Mouse (Mus musculus) gastrocnemius, postnatal 4 days (tissue): ENCODE measurements around the gene Snx5. TPM values are rescaled to one million over a fixed set of nuclear protein-coding genes. Genes with fewer than 3 reads are reported as not detected.

Experiments
- DNase-seq, 2 experiments: peaks; one replicate each; pipeline ENCODE4 v3.0.0; 2021 to 2022; ENCODE audit warnings: low spot score in 2 of 2, mixed read lengths in 2 of 2
- long read RNA-seq, 2 experiments: library from polyadenylated mRNA; stranded (forward); transcript quantifications; one replicate each; pipeline ENCODE4 v2.0.0; 2021
- total RNA-seq, 2 experiments: library from RNA; stranded (reverse); gene quantifications; 2 replicates each; pipeline ENCODE4 v1.2.3; 2021

Gene Snx5
- total RNA-seq, result 10 to 100 TPM; 92.2 to 94.5 TPM
- long read RNA-seq, experiment 1, transcript Snx5-201 (13 exons, 2,419 nt), result major isoform, 72 of 129 reads
- long read RNA-seq, experiment 1, transcript Snx5-202 (14 exons, 2,512 nt), result minor isoform, 41 of 129 reads
- long read RNA-seq, experiment 1, partial matches to known transcripts, result 1 of 129 reads
- long read RNA-seq, experiment 1, other reads (novel, unspliced or antisense), result 15 of 129 reads
- long read RNA-seq, experiment 2, transcript Snx5-201 (13 exons, 2,419 nt), result major isoform, 89 of 163 reads
- long read RNA-seq, experiment 2, transcript Snx5-202 (14 exons, 2,512 nt), result minor isoform, 51 of 163 reads
- long read RNA-seq, experiment 2, partial matches to known transcripts, result 4 of 163 reads
- long read RNA-seq, experiment 2, other reads (novel, unspliced or antisense), result 19 of 163 reads

- peak; percentile 83 to 93 for DNase-seq
These were observed at the start of gene Snx5, which contains the start of gene Mgme1 for GRCm38 (mm10) chr2:144270507-144271420. Snx5 (minus strand) TSS chr2:144270906. Mgme1 (plus strand) TSS chr2:144270663.

- no peak for DNase-seq
These were observed 40.7 kb upstream of the Snx5 start for GRCm38 (mm10) chr2:144311372-144311771.

GRCm38 (mm10) chr2:144310273-144310672 lies 39.6 kb upstream of the Snx5 start:
- DNase-seq, result no peak

- no peak for DNase-seq
These were observed 37.9 kb upstream of the Snx5 start for GRCm38 (mm10) chr2:144308561-144308960.

- DNase-seq, result no peak
These were observed 35.1 kb upstream of the Snx5 start for GRCm38 (mm10) chr2:144305721-144306294.

- DNase-seq, result no peak
These were observed 30.4 kb upstream of the Snx5 start for GRCm38 (mm10) chr2:144301101-144301500.

GRCm38 (mm10) chr2:144299749-144300669 lies 29.3 kb upstream of the Snx5 start:
- no peak for DNase-seq

- DNase-seq, result no peak
These were observed 24.5 kb upstream of the Snx5 start for GRCm38 (mm10) chr2:144295145-144295735.

- DNase-seq, result no peak
These were observed 21.0 kb upstream of the Snx5 start for GRCm38 (mm10) chr2:144291600-144292305.

- DNase-seq, result no peak
These were observed 19.6 kb upstream of the Snx5 start for GRCm38 (mm10) chr2:144290321-144290720.

GRCm38 (mm10) chr2:144281417-144281816 lies 10.7 kb upstream of the Snx5 start:
- DNase-seq, result no peak

- no peak for DNase-seq
These were observed 9.9 kb upstream of the Snx5 start for GRCm38 (mm10) chr2:144280568-144280967.

GRCm38 (mm10) chr2:144279742-144280141 lies 9.0 kb upstream of the Snx5 start:
- no peak for DNase-seq

- DNase-seq, result no peak
These were observed 6.2 kb upstream of the Snx5 start for GRCm38 (mm10) chr2:144276885-144277284.

GRCm38 (mm10) chr2:144274741-144275140 lies 4.0 kb upstream of the Snx5 start:
- no peak for DNase-seq

GRCm38 (mm10) chr2:144272088-144272487 lies 1.4 kb upstream of the Snx5 start:
- DNase-seq, result no peak

- no peak for DNase-seq
These were observed 829 bp downstream of the Snx5 start for GRCm38 (mm10) chr2:144269679-144270475.

- DNase-seq, result no peak
These were observed 1.4 kb downstream of the Snx5 start for GRCm38 (mm10) chr2:144269306-144269650.
